Mouse (Mus musculus) CH12.LX (cell line): ENCODE measurements around the gene Prdx1.

Experiments used
- CTCF ChIP-seq, 2 experiments: IDR thresholded peaks in 1 of 2; conservative IDR thresholded peaks in 1 of 2; 2 replicates each; pipeline ENCODE4 v1.5.1; 2011 to 2012; ENCODE audit warnings: low read depth in 2 of 2, low read length in 2 of 2, improper control_type of control experiment in 1 of 2, inconsistent platforms in 1 of 2, mild to moderate bottlenecking in 1 of 2, moderate library complexity in 1 of 2
- E2F4 ChIP-seq: IDR thresholded peaks from 2 replicates; pipeline ENCODE4 v1.6.1; 2011; ENCODE audit warnings: low read depth, low read length, improper control_type of control experiment; ENCODE audit not compliant: insufficient replicate concordance
- EP300 ChIP-seq: IDR thresholded peaks from 2 replicates; pipeline ENCODE4 v1.6.1; 2011; ENCODE audit warnings: low read length, improper control_type of control experiment
- IRF4 ChIP-seq: IDR thresholded peaks from 2 replicates; pipeline ENCODE4 v1.6.1; 2014; ENCODE audit warnings: low read depth, mild to moderate bottlenecking, inconsistent platforms, low read length, improper control_type of control experiment
- KAT2A ChIP-seq: IDR thresholded peaks from 2 replicates; pipeline ENCODE4 v1.6.1; 2012; ENCODE audit warnings: low read length, improper control_type of control experiment, inconsistent platforms; ENCODE audit not compliant: insufficient replicate concordance
- MYC ChIP-seq: IDR thresholded peaks from 2 replicates; pipeline ENCODE4 v1.6.1; 2011; ENCODE audit warnings: low read depth, mild to moderate bottlenecking, improper control_type of control experiment, low read length
- NELFE ChIP-seq: IDR thresholded peaks from 2 replicates; pipeline ENCODE4 v1.6.1; 2011; ENCODE audit warnings: low read depth, low read length, improper control_type of control experiment
- POLR2A ChIP-seq: IDR thresholded peaks from 2 replicates; pipeline ENCODE4 v1.6.1; 2011; ENCODE audit warnings: low read depth, mild to moderate bottlenecking, improper control_type of control experiment, low read length
- POLR2AphosphoS2 ChIP-seq: IDR thresholded peaks from 2 replicates; pipeline ENCODE4 v1.6.1; 2011; ENCODE audit warnings: low read depth, low read length, improper control_type of control experiment
- SIN3A ChIP-seq: IDR thresholded peaks from 2 replicates; pipeline ENCODE4 v1.6.1; 2012; ENCODE audit warnings: low read length, improper control_type of control experiment, inconsistent platforms
- UBTF ChIP-seq: IDR thresholded peaks from 2 replicates; pipeline ENCODE4 v1.6.1; 2012; ENCODE audit warnings: low read depth, mild to moderate bottlenecking, inconsistent platforms, low read length, improper control_type of control experiment, moderate library complexity
- ZMIZ1 ChIP-seq: IDR thresholded peaks from 2 replicates; pipeline ENCODE4 v1.6.1; 2012; ENCODE audit warnings: low read depth, mild to moderate bottlenecking, inconsistent platforms, low read length, improper control_type of control experiment
- ZNF384 ChIP-seq: IDR thresholded peaks from 2 replicates; pipeline ENCODE4 v1.6.1; 2012; ENCODE audit warnings: low read depth, low read length, improper control_type of control experiment, inconsistent platforms

DNA sequence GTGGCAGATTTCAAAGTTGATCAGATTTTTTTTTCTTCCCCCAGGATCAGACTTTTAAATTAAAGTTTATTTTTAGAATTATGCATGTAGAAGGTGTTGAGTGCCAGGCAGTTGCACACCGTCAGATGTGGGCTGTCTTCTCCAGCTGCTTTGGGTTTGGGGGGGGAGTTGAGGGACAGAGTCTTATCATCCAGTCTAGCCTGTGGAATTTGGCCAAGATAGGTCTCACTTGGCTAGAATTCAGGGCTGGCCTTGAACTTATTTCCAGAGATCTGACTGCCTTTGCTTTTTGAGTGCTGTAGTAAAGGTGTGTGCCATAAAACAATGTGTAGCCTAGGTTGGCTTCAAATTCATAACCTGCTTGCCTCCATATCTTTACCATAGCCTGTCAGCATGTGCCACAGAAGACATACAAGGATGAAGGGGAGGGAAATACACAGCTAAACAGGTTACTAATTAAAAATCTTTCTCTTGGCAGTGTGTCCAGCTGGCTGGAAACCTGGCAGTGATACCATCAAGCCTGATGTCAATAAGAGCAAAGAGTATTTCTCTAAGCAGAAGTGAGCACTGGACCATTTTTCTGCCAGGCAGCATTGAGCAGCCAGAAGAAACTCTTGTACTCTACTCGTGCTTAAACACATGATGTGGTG, 13.5 kb downstream of the Prdx1 start:
- TF ChIP-seq CTCF (conservative IDR thresholded peaks at IDR 0.05 in 1 of 2, IDR thresholded peaks at IDR 0.05 in 1 of 2; ENCODE audit: low read depth in 2 of 2, low read length in 2 of 2) (no peak), ZMIZ1 (no peak), KAT2A (no peak), POLR2A (no peak), EP300 (no peak), ZNF384 (no peak), UBTF (no peak), MYC (no peak), E2F4 (no peak), IRF4 (no peak), SIN3A (no peak), POLR2AphosphoS2 (no peak), NELFE (no peak)
